Mouse (Mus musculus): Measurements from ENCODE around the gene Tigd3. TPM values are rescaled to one million over a fixed set of nuclear protein-coding genes. Genes with fewer than 3 reads are reported as not detected.

Gene Tigd3
- under 1 TPM in 1 of 2 experiments, not detected in 1; 0.20 TPM for total RNA-seq (2021)
- long read RNA-seq, experiment 1 = 0 reads
- long read RNA-seq, experiment 2 = 0 reads

- DNase-seq = peak; percentile 87 to 90
- intact Hi-C loops (cut with DNase I) = no loop called here
Measured at GRCm38 (mm10) chr19:5894002-5894678, at the start of gene Tigd3. TSS of gene Tigd3 (minus strand) at chr19:5894149.

DNA sequence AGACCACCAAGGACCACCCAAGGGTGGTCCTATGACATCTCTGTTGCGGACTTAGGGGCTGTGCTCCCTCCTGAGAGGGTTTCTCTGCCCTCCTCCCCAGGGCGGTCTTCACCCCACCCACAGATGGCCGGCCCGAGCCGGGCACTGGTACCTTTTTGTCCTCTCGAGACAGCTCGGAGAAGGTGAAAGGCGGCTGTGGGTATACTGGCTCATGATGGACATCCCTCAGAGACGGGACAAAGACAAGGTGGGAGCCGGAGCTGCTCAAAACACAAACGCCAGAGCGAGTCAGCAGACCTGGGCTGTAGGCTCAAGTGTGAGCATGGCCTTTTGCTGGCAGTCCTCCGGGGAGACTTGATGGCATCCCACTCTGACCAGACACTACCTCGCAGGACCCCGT, 49.5 kb upstream of the Tigd3 start:
- DNase-seq = no peak
- intact Hi-C loops (cut with DNase I) = loop anchor here (2.0 kb wide), 1 partner anchor 19 kb away; the partner anchor contains the start of gene Cdc42ep2

DNA sequence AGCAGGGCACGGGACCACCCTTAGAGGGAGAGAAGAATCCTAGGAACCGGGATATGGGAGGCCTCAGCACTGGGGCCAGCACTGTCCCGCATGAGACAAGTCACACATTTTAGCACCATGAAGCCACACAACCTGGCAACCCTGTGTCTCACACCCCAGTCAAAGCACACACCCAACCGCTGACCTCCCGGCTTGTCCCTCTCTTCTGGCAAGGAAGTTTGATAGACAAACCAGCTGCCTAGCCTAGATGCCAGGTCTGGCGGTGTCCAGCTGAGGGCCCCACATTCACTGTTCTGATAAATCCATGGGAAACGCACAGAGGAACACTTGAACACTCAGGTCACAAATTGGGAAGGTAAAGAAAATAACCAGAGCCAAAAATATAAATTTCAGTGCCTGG, 48.6 kb upstream of the Tigd3 start:
- DNase-seq = no peak

GRCm38 (mm10) chr19:5940656-5941055, 46.7 kb upstream of the Tigd3 start:
- no peak for DNase-seq
- intact Hi-C loops (cut with DNase I) = no loop called here

More for the DNA sequence above, 48.6 kb upstream of the Tigd3 start:
- intact Hi-C loops (cut with DNase I) = loop anchor here (2.0 kb wide), 1 partner anchor 18 kb away; the partner anchor contains the start of gene Cdc42ep2

GRCm38 (mm10) chr19:5940173-5940572, 46.2 kb upstream of the Tigd3 start:
- peak; percentile 86 to 88 for DNase-seq
- intact Hi-C loops (cut with DNase I) = no loop called here

DNA sequence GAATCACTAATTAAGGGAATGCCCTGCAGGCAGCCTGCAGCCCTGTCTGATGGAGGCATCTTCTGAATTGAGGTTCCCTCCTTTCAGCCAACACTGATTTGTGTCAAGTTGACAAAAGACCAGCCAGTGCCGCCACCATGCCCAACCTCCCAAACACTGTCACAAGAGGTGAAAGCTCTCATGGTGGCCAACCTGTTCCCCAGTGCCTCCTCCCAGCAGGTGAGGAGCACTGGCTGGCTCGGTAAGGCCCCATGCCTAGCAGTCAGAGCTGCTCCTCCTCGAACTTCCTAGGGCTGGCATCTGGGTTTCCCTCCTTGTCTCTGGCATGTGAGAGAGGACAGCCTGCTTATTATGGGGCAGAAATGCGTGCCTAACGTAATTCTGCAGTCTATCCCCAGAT, 45.8 kb upstream of the Tigd3 start:
- intact Hi-C loops (cut with DNase I) = no loop called here
- no peak for DNase-seq

- DNase-seq = no peak
- intact Hi-C loops (cut with DNase I) = no loop called here
Measured at GRCm38 (mm10) chr19:5938516-5938915, 44.6 kb upstream of the Tigd3 start.

DNA sequence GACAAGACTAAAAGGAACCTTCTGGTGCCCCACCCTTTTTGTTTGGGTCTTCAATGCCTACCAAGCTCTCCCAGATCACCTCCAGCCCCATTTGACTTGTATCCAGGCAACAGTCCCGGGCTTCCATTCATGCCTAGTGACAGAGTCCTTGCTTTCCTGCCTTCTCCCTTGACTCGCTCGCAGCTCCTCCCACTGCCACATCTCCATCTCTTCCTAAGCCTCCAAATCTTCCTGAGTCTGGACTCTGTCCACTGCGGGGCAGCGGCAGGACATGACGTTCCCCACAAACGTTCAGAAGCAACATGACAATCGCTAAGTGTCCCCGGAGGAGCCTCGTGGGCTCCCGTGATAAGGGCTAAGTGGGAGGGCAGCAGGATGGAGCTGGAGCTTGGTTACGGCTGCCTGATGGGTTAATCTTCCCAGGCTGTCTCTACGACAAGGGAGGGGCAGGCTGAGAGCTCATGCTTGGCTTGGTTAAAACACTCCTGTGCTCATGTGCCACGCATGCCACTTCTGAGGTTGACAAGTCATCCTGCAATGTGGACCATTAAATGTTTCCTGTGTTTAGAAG, 44.0 kb upstream of the Tigd3 start:
- DNase-seq = no peak
- intact Hi-C loops (cut with DNase I) = no loop called here

- DNase-seq = no peak
- intact Hi-C loops (cut with DNase I) = no loop called here
Measured at GRCm38 (mm10) chr19:5937095-5937835, 43.3 kb upstream of the Tigd3 start.

- intact Hi-C loops (cut with DNase I) = no loop called here
- DNase-seq = no peak
Measured at GRCm38 (mm10) chr19:5935691-5936090, 41.7 kb upstream of the Tigd3 start.

DNA sequence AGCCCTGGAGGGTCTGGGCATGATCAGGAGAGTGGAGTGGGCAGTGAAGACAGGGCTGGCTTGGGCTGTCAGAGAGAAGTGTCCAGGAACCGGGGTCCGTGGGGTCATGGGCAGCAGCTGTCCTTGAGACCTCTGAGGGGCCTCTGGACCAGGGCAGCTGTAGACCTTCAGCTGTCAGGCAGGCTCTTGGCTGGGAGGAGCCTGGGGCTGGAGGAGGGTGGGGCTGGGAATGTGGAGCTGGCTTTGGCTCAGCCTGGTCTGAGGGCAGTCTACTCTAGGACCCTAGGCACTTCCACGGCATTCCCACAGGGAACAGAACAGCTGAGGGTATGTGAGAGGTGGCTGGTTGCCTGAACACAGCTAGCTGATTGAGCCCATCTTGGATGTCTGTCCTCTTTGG, 41.3 kb upstream of the Tigd3 start:
- peak in 1 of 2 experiments; percentile 38 for DNase-seq

GRCm38 (mm10) chr19:5929634-5930596, 36.0 kb upstream of the Tigd3 start:
- intact Hi-C loops (cut with DNase I) = no loop called here
- peak in 1 of 2 experiments; percentile 54 for DNase-seq

More for the DNA sequence above, 41.3 kb upstream of the Tigd3 start:
- intact Hi-C loops (cut with DNase I) = no loop called here

DNA sequence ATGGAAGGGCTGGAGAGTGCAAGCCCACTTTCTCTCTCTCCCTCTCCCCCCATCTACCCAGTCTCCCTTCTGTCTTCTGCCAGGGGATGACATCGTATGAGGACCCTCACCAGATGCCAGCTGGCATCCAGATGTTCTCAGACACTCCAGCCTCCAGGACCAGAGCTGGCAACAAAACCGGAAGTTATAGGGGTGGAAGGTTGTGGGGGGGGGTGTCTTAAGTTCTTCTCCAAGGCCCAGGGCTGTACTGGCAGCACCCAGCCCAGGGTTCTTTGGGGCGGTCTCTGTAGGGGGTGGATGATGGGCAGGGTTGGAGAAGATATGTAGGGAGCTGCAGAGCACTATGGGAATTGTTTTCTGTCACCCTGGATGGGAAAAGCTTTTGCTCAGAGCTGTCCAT, 34.6 kb upstream of the Tigd3 start:
- DNase-seq = no peak
- intact Hi-C loops (cut with DNase I) = no loop called here

DNA sequence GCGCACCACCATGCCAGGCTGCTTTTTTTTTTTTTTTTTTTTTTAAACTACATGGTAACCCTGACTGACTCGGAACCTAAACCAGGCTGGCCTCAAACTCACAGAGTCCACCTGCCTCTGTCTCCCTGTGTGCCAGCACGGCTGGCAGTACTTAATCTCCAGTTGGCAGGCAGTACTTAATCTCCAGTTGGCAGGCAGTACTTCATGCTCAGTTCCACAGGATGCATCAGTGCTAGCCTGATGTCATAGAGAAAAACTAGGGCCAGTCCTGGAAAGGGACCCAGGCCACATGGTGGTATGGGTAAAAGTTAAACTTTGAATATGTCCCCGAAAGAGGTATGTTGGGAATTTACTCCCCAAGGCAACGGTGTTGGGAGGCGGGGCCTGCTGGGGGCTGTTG, 34.2 kb upstream of the Tigd3 start:
- DNase-seq = no peak
- intact Hi-C loops (cut with DNase I) = no loop called here

GRCm38 (mm10) chr19:5927532-5927931, 33.6 kb upstream of the Tigd3 start:
- intact Hi-C loops (cut with DNase I) = no loop called here
- no peak for DNase-seq

- intact Hi-C loops (cut with DNase I) = no loop called here
- no peak for DNase-seq
Measured at GRCm38 (mm10) chr19:5927026-5927425, 33.1 kb upstream of the Tigd3 start.

- no peak for DNase-seq
- intact Hi-C loops (cut with DNase I) = loop anchor here (2.0 kb wide), 1 partner anchor 17 kb away; no protein-coding TSS in a partner anchor
Measured at GRCm38 (mm10) chr19:5925311-5925855, 31.4 kb upstream of the Tigd3 start.

DNA sequence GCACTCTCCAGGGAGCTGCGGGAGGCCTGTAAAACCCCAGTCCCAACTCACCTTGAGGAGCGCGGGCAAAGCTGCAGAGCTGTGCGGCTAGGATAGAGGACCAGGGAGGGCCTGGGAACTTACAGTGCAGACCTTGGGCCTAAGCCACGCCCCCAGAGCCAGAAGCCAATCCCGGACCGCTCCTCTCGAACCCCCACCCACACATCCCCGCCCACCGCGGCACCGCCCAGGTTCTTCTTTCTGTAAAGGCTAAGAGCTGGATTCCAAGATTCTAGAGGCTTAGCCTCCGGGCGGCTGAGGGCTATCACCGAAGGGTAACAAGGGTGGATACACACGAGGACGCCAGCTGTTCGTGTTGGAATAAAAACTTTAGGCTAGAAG, 30.8 kb upstream of the Tigd3 start, which contains the start of gene Cdc42ep2:
TSS of gene Cdc42ep2 (minus strand) at position 104 of the 381 bp plus-strand sequence.
- peak; percentile 94 to 99 for DNase-seq
- intact Hi-C loops (cut with DNase I) = loop anchor here (1.0 to 5.0 kb wide), 3 partner anchors 18 to 93 kb away; partner anchors contain the start of gene Capn1

GRCm38 (mm10) chr19:5923990-5924712, 30.2 kb upstream of the Tigd3 start:
- peak; percentile 91 to 93 for DNase-seq
- intact Hi-C loops (cut with DNase I) = loop anchor here (1.0 to 5.0 kb wide), 3 partner anchors 19 to 93 kb away; partner anchors contain the start of gene Capn1
